ENCODE assay signal across 9 mouse cellular contexts in genomic region chr9:57798725-57799253, GRCm38 (mm10). TPM values are rescaled to one million over a fixed set of nuclear protein-coding genes. Genes with fewer than 3 reads are reported as not detected.
DNase-seq lines count a peak whose midpoint lies in the region; TF ChIP-seq lines count a peak whose summit lies in the region.
"Had no signal": no experiment of that assay in that cellular context is flagged by ENCODE, and none has a peak within 500 bp of the region (broad histone marks: within the 10 kb centered on the region; RNA-seq: fewer than 3 reads in every experiment).

No protein-coding gene starts in this region.

- peak; percentile 41 for DNase-seq in gastrocnemius, adult 2 months
- DNase-seq in gastrocnemius, postnatal 10 days: no peak
- peak; percentile 85 for DNase-seq in embryo, embryonic 9.5 days (ENCODE audit: extremely low spot score)
- peak; percentile 41 for DNase-seq in heart, postnatal 25 days (ENCODE audit: low spot score)
- peak; percentile 70 for DNase-seq in lung, postnatal 10 days
- no peak for DNase-seq in urinary bladder, postnatal 4 days (ENCODE audit: low spot score in 2 of 2)
- no peak for DNase-seq in MN1 (ENCODE audit: low spot score)
- no peak for DNase-seq in thymus, postnatal 25 days

- H3K27ac ChIP-seq in gastrocnemius, adult 2 months: no peak overlapping the region
- H3K27ac ChIP-seq: embryonic facial prominence, embryonic 15.5 days had no signal

- TF ChIP-seq CTCF in gastrocnemius, adult 2 months (IDR thresholded peaks at IDR 0.05): no peak

- no peak overlapping the region for H3K4me3 ChIP-seq in gastrocnemius, adult 2 months
- H3K4me3 ChIP-seq: embryonic facial prominence, embryonic 15.5 days had no signal

- intact Hi-C loops in gastrocnemius, adult 2 months (cut with DNase I): no loop called here
- intact Hi-C loops in heart, postnatal 25 days (cut with DNase I): loop anchor here (2.0 kb wide), 1 partner anchor 32 kb away; no protein-coding TSS in a partner anchor

RNA-seq across cellular contexts. Expression of gene Clk3, which starts 33.1 kb away (rescaled TPM):
- 10 to 100 TPM; 45.4 to 50.4 TPM for total RNA-seq in gastrocnemius, adult 2 months (2021)
- 10 to 100 TPM; 34.8 to 45.3 TPM for total RNA-seq in gastrocnemius, postnatal 10 days (2021)
- 10 to 100 TPM; 27.6 to 29.2 TPM for total RNA-seq in heart, postnatal 25 days (2021)

RNA-seq across cellular contexts. Expression of gene Arid3b, which starts 37.8 kb away (rescaled TPM):
- total RNA-seq in gastrocnemius, adult 2 months (2021): 1 to 10 TPM; 3.1 to 3.4 TPM
- 1 to 10 TPM; 1.6 to 3.3 TPM for total RNA-seq in gastrocnemius, postnatal 10 days (2021)
- 1 to 10 TPM; 2.9 to 5.7 TPM for total RNA-seq in heart, postnatal 25 days (2021)

Comparison
In these comparisons a context has a peak if more than half of its experiments do, and no peak if none do; other contexts are left out.
1. DNase-seq: peak in gastrocnemius, adult 2 months (single experiment), embryo, embryonic 9.5 days (single experiment), heart, postnatal 25 days (single experiment) and lung, postnatal 10 days (single experiment); none in gastrocnemius, postnatal 10 days (single experiment), urinary bladder, postnatal 4 days (0 of 2), MN1 (single experiment) and thymus, postnatal 25 days (single experiment).